Mouse (Mus musculus): Measurements from ENCODE around the gene Il16.

DNA sequence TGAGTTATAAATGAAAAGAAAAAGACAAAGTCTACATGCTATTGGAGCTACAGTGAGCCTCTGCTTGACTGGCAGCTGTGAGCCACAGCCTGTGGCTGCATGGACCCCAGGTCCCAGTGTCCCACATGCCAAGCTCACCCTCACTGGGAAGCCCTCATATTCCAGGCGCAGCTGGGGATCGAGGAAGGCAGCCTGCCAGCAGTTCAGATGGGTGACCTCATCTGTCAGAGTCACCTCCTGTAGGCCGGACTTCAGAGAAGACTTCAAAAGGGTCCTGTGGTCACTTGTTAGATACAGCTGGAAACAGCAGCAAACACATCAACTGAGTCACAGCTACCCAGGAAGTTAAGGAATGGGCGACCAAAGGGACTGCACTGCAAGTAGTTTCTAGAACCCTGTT lies 34.5 kb upstream of the Il16 start:
- TF ChIP-seq CTCF (IDR thresholded peaks at IDR 0.05; ENCODE audit: extremely low read depth, insufficient read depth, insufficient read length, insufficient replicate concordance), result no peak
- no peak for TF ChIP-seq POLR2A (IDR thresholded peaks at IDR 0.05; ENCODE audit: low read depth, low read length)
